Mouse (Mus musculus) kidney, adult 2 months (tissue): ENCODE measurements around the gene Znhit1.

Experiments used
- CTCF ChIP-seq: fragments of 200-500 bp; conservative IDR thresholded peaks from 2 replicates; pipeline ENCODE4 v1.5.1; 2011; ENCODE audit warnings: low read depth, mild to moderate bottlenecking, control low read depth, low read length, moderate library complexity, mixed read lengths; ENCODE audit not compliant: insufficient read depth, insufficient read length
- POLR2A ChIP-seq: fragments of 200-500 bp; IDR thresholded peaks from one replicate; pipeline ENCODE4 v1.6.1; 2011; ENCODE audit warnings: low read depth, low read length, control low read depth

DNA sequence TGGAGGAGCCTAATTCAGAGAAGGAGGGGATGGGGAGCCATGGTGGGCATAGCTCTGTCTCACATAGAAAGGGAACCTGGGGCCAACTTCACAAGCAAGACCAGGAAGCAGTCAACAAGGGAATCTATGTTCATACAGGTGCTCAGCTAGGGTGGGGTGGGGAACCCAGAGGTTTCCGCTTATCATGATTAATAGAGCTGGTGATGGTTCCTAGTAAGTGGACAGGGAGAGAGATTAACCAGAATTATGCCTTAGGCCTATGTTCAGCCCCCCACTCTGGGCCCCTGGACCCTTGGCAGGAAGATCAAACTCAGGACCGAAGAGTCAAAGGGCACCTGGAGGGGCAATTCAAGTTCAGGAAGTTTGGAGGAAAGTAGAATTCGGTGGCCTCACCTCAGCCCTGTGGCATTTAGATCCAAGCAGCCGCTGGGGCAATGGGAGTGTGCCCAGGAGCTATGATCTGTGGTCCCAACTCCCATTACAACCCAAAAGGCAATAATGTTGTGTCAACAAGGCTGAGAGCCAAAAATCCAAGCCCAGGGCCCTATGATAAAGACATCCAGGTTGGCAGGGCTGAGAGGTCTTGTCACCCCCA lies 20.9 kb downstream of the Znhit1 start:
- TF ChIP-seq CTCF, result no peak
- TF ChIP-seq POLR2A, result no peak
